Mouse (Mus musculus) common myeloid progenitor, adult 5-6 weeks (primary cell): ENCODE measurements at regions not wholly inside any gene's neighbourhood (a gene's known extent, or its start where the extent isn't known, plus 50 kb on each side); places are given as distances from the start of the nearest gene placed in this dataset.

ENCODE experiments used
- ATAC-seq: replicated peaks from 2 replicates; pipeline ENCODE4 v1.8.0; 2016; ENCODE audit warnings: low read depth, mild to moderate bottlenecking, moderate TSS enrichment, inconsistent platforms; ENCODE audit not compliant: poor library complexity, severe bottlenecking

DNA sequence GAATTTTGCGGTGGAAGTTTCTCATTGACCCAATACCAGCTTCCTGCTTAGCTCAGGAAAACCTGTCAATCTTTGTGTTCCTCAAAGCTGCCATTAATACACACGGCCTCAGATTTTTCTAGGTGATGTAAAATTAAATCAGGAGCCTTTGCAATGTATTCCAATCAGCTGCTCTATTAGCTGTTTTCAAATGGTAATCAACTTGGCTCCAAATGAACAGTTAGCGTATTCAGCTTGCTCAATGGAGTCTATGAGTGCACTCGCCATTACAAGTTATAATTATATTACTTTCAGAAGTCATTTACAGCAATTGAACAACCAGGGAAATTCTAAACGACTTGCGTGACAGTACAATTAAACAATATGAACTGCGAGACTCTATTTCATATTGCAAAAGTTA is 97.6 kb upstream of the E2f7 start:
- ATAC-seq, result no peak

DNA sequence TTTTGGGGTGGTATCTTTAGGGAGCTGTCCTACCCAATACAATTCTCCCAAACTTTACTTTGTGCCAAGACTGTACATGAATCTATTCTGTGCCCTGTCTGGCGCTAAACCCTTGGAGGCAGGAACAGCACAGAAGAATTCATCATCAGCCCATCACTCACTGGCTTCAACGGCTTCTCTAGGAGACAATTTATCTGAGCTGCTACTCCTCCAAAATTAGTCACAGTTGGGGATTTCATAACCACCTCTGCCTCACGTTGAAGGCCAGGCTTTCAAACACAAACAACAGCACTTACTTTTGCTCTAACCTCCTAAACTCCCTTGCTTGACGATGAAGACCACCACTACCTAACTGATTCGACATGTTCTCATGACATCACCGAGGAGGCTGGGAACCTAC is 95.1 kb upstream of the E2f7 start:
- ATAC-seq, result no peak

DNA sequence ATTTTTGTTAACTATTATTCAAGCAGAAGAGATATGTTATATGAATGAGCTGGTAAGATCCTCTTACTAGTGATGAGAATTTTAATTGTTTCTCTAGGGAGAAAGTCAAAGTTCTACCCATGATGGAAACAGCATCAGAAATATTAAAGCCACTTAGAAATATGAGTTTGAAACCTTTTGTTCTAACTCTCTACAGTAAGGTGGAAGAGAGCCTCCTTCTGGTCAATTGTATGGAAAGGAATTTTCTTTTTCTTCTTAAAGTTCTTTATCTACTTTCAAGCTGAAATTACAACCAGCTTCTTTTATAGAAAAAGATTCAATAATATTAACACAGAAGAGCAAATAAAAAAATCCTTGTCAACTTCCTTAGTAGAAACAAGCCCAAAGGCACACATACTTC is 94.4 kb upstream of the E2f7 start:
- ATAC-seq, result no peak

DNA sequence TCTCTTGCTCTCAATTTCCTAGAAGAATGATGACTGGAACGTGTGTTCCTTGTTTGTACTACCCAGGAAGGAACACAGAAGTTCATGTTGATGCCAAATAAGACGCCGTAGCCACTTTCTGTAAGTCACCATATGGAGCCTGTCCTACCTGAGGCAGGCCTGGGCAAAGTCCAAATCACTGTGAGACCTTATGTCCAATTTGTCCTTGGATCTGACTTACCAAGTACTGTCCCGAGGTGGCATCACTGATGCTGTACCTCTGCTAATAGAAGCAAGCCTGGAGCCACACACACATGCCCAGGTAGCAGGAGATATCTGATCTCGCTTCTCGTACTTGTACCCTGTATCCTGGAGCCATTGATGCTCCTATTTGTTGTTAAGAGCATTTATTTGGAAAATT is 91.2 kb upstream of the E2f7 start:
- no peak for ATAC-seq

- no peak for ATAC-seq
Observed at GRCm38 (mm10) chr10:110658153-110658695, 87.0 kb upstream of the E2f7 start.

DNA sequence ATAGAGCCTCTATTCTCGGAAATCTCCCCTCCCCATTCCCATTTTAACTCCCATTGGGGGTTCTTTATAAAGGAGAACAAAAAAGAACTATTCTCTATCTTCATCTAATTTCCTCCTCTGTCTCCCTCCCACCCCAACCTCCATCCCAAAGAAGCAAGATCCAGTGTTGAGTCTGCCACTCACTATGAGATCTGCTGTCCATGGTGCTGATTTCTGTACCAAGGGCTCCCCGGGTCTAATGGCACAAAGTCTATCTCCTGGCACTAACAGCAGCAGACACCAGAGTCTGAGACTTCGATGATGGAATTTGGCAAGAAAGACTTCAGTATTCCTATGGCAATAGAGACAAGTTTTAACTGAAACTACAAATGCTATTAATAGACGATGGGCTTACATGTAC is 68.7 kb upstream of the E2f7 start:
- 0 out of 2 replicates have a peak, but pooled peaks have one; percentile 52 for ATAC-seq
